Comparison of ENCODE assay signal across 10 mouse cellular contexts in the genomic region with DNA sequence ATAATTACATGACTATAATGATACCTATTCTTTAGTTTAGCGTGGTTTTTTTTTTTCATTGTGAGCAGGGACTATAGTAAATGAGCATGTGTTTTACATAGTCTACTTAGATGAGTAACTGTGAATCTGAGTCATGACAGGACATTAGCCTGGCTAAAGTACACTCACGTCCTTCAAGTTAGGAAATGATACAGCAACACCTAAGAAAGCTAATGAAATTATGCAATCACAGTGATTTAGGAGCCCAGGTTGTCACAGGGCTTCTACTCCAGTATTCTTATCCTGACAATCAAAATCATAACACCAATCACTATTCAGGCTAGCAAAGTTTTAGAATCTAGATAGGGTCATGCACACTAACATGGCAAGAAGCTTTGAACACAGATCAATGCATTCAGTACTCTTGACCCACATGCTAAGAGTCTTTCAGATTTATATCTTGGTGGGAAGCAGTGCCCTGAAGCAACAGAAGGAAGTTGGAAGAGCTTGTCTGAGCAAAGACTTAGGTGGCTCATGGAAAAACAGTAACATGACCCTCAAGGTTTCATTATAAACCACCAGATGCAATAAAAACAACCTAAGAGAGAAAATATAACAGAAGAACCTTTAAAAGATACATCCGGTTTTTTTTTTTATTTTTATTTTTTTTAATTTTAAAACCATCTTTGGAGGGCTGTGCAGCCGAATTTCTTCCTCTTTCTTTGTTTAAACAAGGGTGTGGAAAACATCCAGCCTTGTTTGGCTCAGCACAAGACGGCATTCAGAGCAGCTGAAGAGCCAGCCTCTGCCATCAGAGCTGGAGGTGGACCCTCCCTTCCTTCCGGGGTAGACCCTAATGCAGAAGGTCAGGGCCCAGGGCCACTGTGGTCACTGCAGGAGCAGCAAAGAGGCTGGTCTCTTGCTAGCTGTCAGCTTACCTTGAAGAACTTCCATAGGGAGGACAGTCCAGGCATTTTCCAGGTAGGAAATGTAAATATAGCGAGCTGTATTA. TPM values are rescaled to one million over a fixed set of nuclear protein-coding genes. Genes with fewer than 3 reads are reported as not detected.
DNase-seq lines count a peak whose midpoint lies in the region; ATAC-seq and TF ChIP-seq lines count a peak whose summit lies in the region.
"Had no signal": no experiment of that assay in that cellular context is flagged by ENCODE, and none has a peak within 500 bp of the region (broad histone marks: within the 10 kb centered on the region; RNA-seq: fewer than 3 reads in every experiment).

No protein-coding gene starts in this region.

- H3K36me3 ChIP-seq in hindbrain, embryonic 16.5 days (ENCODE audit: control insufficient read depth, insufficient read depth, low read length) = no peaks in the 10 kb centered on the region
- no peaks in the 10 kb centered on the region for H3K36me3 ChIP-seq in hindbrain, embryonic 10.5 days
- no peaks in the 10 kb centered on the region for H3K36me3 ChIP-seq in lung, postnatal 0 days (ENCODE audit: insufficient read depth, low read length)
- H3K36me3 ChIP-seq: limb, embryonic 12.5 days; midbrain, embryonic 10.5 days had no signal

- intact Hi-C loops in heart, postnatal 25 days (cut with DNase I) = loop anchor here (5.0 kb wide), 1 partner anchor 51 kb away; the partner anchor contains the start of gene Mfsd6

- H3K27me3 ChIP-seq in hindbrain, embryonic 16.5 days (replicated peaks; ENCODE audit: control insufficient read depth, insufficient read depth, low read length) = no peaks in the 10 kb centered on the region
- H3K27me3 ChIP-seq in hindbrain, embryonic 10.5 days (ENCODE audit: insufficient read depth, poor library complexity, severe bottlenecking) = no peaks in the 10 kb centered on the region
- no peaks in the 10 kb centered on the region for H3K27me3 ChIP-seq in lung, postnatal 0 days (replicated peaks; ENCODE audit: insufficient read depth, low read length)
- H3K27me3 ChIP-seq: limb, embryonic 12.5 days had no signal

- 76% methylated on average over 7 of the region's 7 CpGs for WGBS in hindbrain, embryonic 16.5 days
- WGBS in hindbrain, embryonic 10.5 days = 77% methylated on average over 7 of the region's 7 CpGs
- 30% methylated on average over 7 of the region's 7 CpGs for WGBS in lung, postnatal 0 days

- DNase-seq in hindbrain, embryonic 10.5 days (ENCODE audit: low spot score) = no peak
- DNase-seq in heart, postnatal 25 days (ENCODE audit: low spot score) = peak; percentile 32
- peak; percentile 45 for DNase-seq in lung, postnatal 0 days (ENCODE audit: low spot score)
- no peak for DNase-seq in urinary bladder, postnatal 4 days (ENCODE audit: low spot score in 2 of 2)
- no peak for DNase-seq in thymus, postnatal 25 days

- TF ChIP-seq CTCF in lung, postnatal 0 days (IDR thresholded peaks at IDR 0.05) = no peak

- TF ChIP-seq EP300 in lung, postnatal 0 days (IDR thresholded peaks at IDR 0.05) = no peak

- no peak overlapping the region for H3K4me2 ChIP-seq in hindbrain, embryonic 16.5 days (ENCODE audit: low read length)
- H3K4me2 ChIP-seq in lung, postnatal 0 days (replicated peaks; ENCODE audit: low read depth, low read length) = no peak overlapping the region
- H3K4me2 ChIP-seq: limb, embryonic 12.5 days had no signal

- no peak overlapping the region for H3K9ac ChIP-seq in hindbrain, embryonic 16.5 days (ENCODE audit: low read depth, low read length)
- no peak overlapping the region for H3K9ac ChIP-seq in lung, postnatal 0 days (replicated peaks; ENCODE audit: low read depth)
- H3K9ac ChIP-seq: limb, embryonic 12.5 days had no signal

- no peaks in the 10 kb centered on the region for H3K9me3 ChIP-seq in hindbrain, embryonic 16.5 days (ENCODE audit: control insufficient read depth, low read length)
- no peaks in the 10 kb centered on the region for H3K9me3 ChIP-seq in hindbrain, embryonic 10.5 days
- H3K9me3 ChIP-seq in lung, postnatal 0 days (ENCODE audit: low read length) = no peaks in the 10 kb centered on the region
- H3K9me3 ChIP-seq: limb, embryonic 12.5 days; midbrain, embryonic 10.5 days had no signal

- H3K4me1 ChIP-seq in hindbrain, embryonic 16.5 days (ENCODE audit: control insufficient read depth, insufficient read depth, low read depth, low read length) = no peaks in the 10 kb centered on the region
- H3K4me1 ChIP-seq in hindbrain, embryonic 10.5 days (replicated peaks) = no peaks in the 10 kb centered on the region
- H3K4me1 ChIP-seq in lung, postnatal 0 days (ENCODE audit: insufficient read depth, low read depth, low read length) = peaks cover 2% of the 10 kb centered on the region; the same call in 1 of the 2 replicates
- H3K4me1 ChIP-seq: midbrain, embryonic 10.5 days had no signal

- no peak overlapping the region for H3K4me3 ChIP-seq in hindbrain, embryonic 16.5 days (ENCODE audit: low read length)
- H3K4me3 ChIP-seq in hindbrain, embryonic 10.5 days = no peak overlapping the region
- no peak overlapping the region for H3K4me3 ChIP-seq in lung, postnatal 0 days (ENCODE audit: low read depth, low read length)
- H3K4me3 ChIP-seq: limb, embryonic 12.5 days; midbrain, embryonic 10.5 days had no signal

- ATAC-seq in hindbrain, embryonic 16.5 days = peak; percentile 25; the same call in 1 of the 2 replicates
- ATAC-seq in common myeloid progenitor, adult 5-6 weeks (replicated peaks; ENCODE audit: low read depth, poor library complexity, severe bottlenecking) = peak; percentile 36; the same call in 1 of the 2 replicates
- peak; percentile 73 for ATAC-seq in lung, postnatal 0 days
- ATAC-seq in inflammation-experienced regulatory T-cells, adult 6 months = no peak

- no peak overlapping the region for H3K27ac ChIP-seq in hindbrain, embryonic 16.5 days (ENCODE audit: low read depth, low read length)
- no peak overlapping the region for H3K27ac ChIP-seq in hindbrain, embryonic 10.5 days
- H3K27ac ChIP-seq in lung, postnatal 0 days (ENCODE audit: low read length) = no peak overlapping the region
- H3K27ac ChIP-seq: limb, embryonic 12.5 days; midbrain, embryonic 10.5 days had no signal

RNA-seq across cellular contexts. Expression of gene Nemp2, which starts 45.4 kb away (rescaled TPM):
- polyA plus RNA-seq in hindbrain, embryonic 16.5 days (2015; fragmentation: Nextera tagmentation; extraction: Ambion mirVana) = 5.4 and 5.6 TPM in 2 replicates
- polyA plus RNA-seq in hindbrain, embryonic 10.5 days (2016; fragmentation: Nextera tagmentation; extraction: Ambion mirVana) = 8.4 and 10.5 TPM in 2 replicates
- 13.7 and 14.2 TPM in 2 replicates for total RNA-seq in common myeloid progenitor, adult 5-6 weeks (2017)
- total RNA-seq in heart, postnatal 25 days (2021) = 1 to 10 TPM in 1 of 2 experiments, under 1 TPM in 1; 0.92 to 1.2 TPM
- polyA plus RNA-seq in lung, postnatal 0 days (2015; fragmentation: Nextera tagmentation; extraction: Ambion mirVana) = 3.3 and 3.5 TPM in 2 replicates
- polyA plus RNA-seq in inflammation-experienced regulatory T-cells, adult 6 months (2017; shearing (Covaris generic)) = 10 to 100 TPM; 30.0 to 40.0 (median 35.7) TPM

RNA-seq across cellular contexts. Expression of gene Mfsd6, which starts 51.4 kb away (rescaled TPM):
- 11.7 and 12.6 TPM in 2 replicates for polyA plus RNA-seq in hindbrain, embryonic 16.5 days (2015; fragmentation: Nextera tagmentation; extraction: Ambion mirVana)
- polyA plus RNA-seq in hindbrain, embryonic 10.5 days (2016; fragmentation: Nextera tagmentation; extraction: Ambion mirVana) = 2.1 and 4.1 TPM in 2 replicates
- total RNA-seq in common myeloid progenitor, adult 5-6 weeks (2017) = 6.8 and 14.7 TPM in 2 replicates
- 10 to 100 TPM; 15.1 to 19.1 TPM for total RNA-seq in heart, postnatal 25 days (2021)
- 4.2 TPM in 2 replicates for polyA plus RNA-seq in lung, postnatal 0 days (2015; fragmentation: Nextera tagmentation; extraction: Ambion mirVana)
- 10 to 100 TPM in 1 of 3 experiments, 1 to 10 TPM in 2; 6.8 to 10.7 (median 7.2) TPM for polyA plus RNA-seq in inflammation-experienced regulatory T-cells, adult 6 months (2017; shearing (Covaris generic))

Comparison
In these comparisons a context has a peak if more than half of its experiments do, and no peak if none do; other contexts are left out.
1. DNase-seq: peak in heart, postnatal 25 days (single experiment) and lung, postnatal 0 days (single experiment); none in hindbrain, embryonic 10.5 days (single experiment), urinary bladder, postnatal 4 days (0 of 2) and thymus, postnatal 25 days (single experiment).